Mouse (Mus musculus): ENCODE results near the gene Tmem262. TPM values are rescaled to one million over a fixed set of nuclear protein-coding genes. Genes with fewer than 3 reads are reported as not detected.
"Not testable (repeated sequence)": the region's sequence is repeated elsewhere in the genome, so short reads cannot be mapped to it uniquely, and the experiment has no call there.

Tmem262 gene
- not detected in 2 replicates for total RNA-seq (2015)
- total RNA-seq (2017), result not detected in 2 replicates

- no peak for ATAC-seq (ENCODE audit: poor library complexity, severe bottlenecking)
Observed at GRCm38 (mm10) chr19:6079983-6080480, at the start of gene Tmem262. Gene Tmem262, plus strand, starts transcription at chr19:6080033.

GRCm38 (mm10) chr19:6030520-6031280, 49.1 kb upstream of the Tmem262 start:
- no peak for ATAC-seq (ENCODE audit: poor library complexity, severe bottlenecking)

- peak; percentile 43; the same call in 1 of the 2 replicates for ATAC-seq (ENCODE audit: poor library complexity, severe bottlenecking)
Observed at GRCm38 (mm10) chr19:6035966-6036585, 43.8 kb upstream of the Tmem262 start.

- no peak for ATAC-seq (ENCODE audit: poor library complexity, severe bottlenecking)
Observed at GRCm38 (mm10) chr19:6037695-6038094, 42.1 kb upstream of the Tmem262 start.

GRCm38 (mm10) chr19:6038326-6038725, 41.5 kb upstream of the Tmem262 start:
- no peak for ATAC-seq (ENCODE audit: poor library complexity, severe bottlenecking)

GRCm38 (mm10) chr19:6040002-6040401, 39.8 kb upstream of the Tmem262 start:
- ATAC-seq (ENCODE audit: poor library complexity, severe bottlenecking), result no peak

GRCm38 (mm10) chr19:6042293-6042692, 37.5 kb upstream of the Tmem262 start:
- no peak for ATAC-seq (ENCODE audit: poor library complexity, severe bottlenecking)

- ATAC-seq (ENCODE audit: poor library complexity, severe bottlenecking), result not testable (repeated sequence)
Observed at GRCm38 (mm10) chr19:6044102-6044501, 35.7 kb upstream of the Tmem262 start.

- peak; percentile 17 for ATAC-seq (ENCODE audit: poor library complexity, severe bottlenecking)
Observed at GRCm38 (mm10) chr19:6045366-6046293, 34.2 kb upstream of the Tmem262 start.

- ATAC-seq (ENCODE audit: poor library complexity, severe bottlenecking), result peak; percentile 87
Observed at GRCm38 (mm10) chr19:6046294-6047153, 33.3 kb upstream of the Tmem262 start, which contains the start of gene Syvn1. Gene Syvn1, plus strand, starts transcription at chr19:6046576.

GRCm38 (mm10) chr19:6047154-6047898, 32.5 kb upstream of the Tmem262 start:
- no peak for ATAC-seq (ENCODE audit: poor library complexity, severe bottlenecking)

- ATAC-seq (ENCODE audit: poor library complexity, severe bottlenecking), result no peak
Observed at GRCm38 (mm10) chr19:6047899-6048166, 32.0 kb upstream of the Tmem262 start.

GRCm38 (mm10) chr19:6048681-6049410, 31.0 kb upstream of the Tmem262 start:
- ATAC-seq (ENCODE audit: poor library complexity, severe bottlenecking), result no peak

- no peak for ATAC-seq (ENCODE audit: poor library complexity, severe bottlenecking)
Observed at GRCm38 (mm10) chr19:6052516-6052915, 27.3 kb upstream of the Tmem262 start.

- no peak for ATAC-seq (ENCODE audit: poor library complexity, severe bottlenecking)
Observed at GRCm38 (mm10) chr19:6054296-6054695, 25.5 kb upstream of the Tmem262 start.

- ATAC-seq (ENCODE audit: poor library complexity, severe bottlenecking), result no peak
Observed at GRCm38 (mm10) chr19:6056696-6057095, 23.1 kb upstream of the Tmem262 start.

- ATAC-seq (ENCODE audit: poor library complexity, severe bottlenecking), result peak; percentile 86
Observed at GRCm38 (mm10) chr19:6057313-6058096, 22.3 kb upstream of the Tmem262 start, which contains the start of the genes Mrpl49 and Fau. Gene Mrpl49, minus strand, starts transcription at chr19:6057785. Gene Fau, plus strand, starts transcription at chr19:6057844.

GRCm38 (mm10) chr19:6058513-6058912, 21.3 kb upstream of the Tmem262 start:
- no peak for ATAC-seq (ENCODE audit: poor library complexity, severe bottlenecking)
